Mouse (Mus musculus) gastrocnemius, postnatal 10 days (tissue): ENCODE results near the gene Gm3594. TPM values are rescaled to one million over a fixed set of nuclear protein-coding genes. Genes with fewer than 3 reads are reported as not detected.
"Not testable (repeated sequence)": the region's sequence is repeated elsewhere in the genome, so short reads cannot be mapped to it uniquely, and the experiment has no call there.

Experiments used
- DNase-seq: peaks from one replicate; pipeline ENCODE4 v3.0.0; 2021; ENCODE audit warnings: mixed read lengths
- long read RNA-seq, 2 experiments: library from polyadenylated mRNA; stranded (forward); transcript quantifications; one replicate each; pipeline ENCODE4 v2.0.0; 2021
- total RNA-seq, 2 experiments: library from RNA; stranded (reverse); gene quantifications; 2 replicates each; pipeline ENCODE4 v1.2.3; 2021

The Gm3594 gene
- not detected for total RNA-seq
- long read RNA-seq, experiment 1, result 0 reads
- long read RNA-seq, experiment 2, result 0 reads

DNA sequence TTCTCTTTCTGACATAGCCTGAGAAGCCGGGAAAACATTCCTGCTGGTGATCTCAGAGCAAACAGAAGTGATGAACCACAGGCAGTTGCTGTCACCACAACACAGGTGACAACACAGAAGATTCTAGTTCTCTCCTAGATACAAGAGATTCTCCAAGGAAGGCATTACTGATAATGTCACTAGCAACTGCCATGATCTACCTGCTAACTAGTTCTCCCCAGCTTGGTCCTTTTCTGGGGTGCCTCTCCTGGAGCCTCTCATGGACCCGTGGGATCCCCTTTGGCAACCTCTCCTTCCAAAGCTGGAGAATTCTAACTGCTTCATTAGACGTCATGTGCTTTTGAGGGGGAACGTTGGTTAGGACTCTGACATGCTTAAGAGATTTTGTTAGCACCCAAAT, at the start of gene Gm3594:
Gm3594 (minus strand) TSS at position 101 of the 400 bp plus-strand sequence.
- not testable (repeated sequence) for DNase-seq

DNA sequence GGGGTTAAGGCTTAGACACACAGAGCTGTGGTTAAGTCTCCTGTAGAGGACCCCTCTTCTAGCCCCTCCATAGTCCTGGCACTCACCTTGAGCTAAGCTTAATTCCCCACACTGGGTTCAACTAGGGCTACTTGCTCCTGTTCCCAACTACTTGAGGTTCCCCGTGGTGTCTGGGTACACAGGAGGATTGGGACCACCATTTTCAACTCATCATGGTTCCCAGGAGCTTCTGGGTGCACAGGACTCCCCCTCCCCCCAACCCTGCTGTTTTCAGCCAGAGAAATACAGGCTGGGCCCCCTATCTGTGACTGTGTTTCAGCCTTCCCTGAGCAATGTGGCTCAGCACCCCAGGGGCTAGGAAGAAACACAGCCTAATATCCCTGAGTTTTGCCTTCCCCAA, 41.9 kb upstream of the Gm3594 start:
- not testable (repeated sequence) for DNase-seq

DNA sequence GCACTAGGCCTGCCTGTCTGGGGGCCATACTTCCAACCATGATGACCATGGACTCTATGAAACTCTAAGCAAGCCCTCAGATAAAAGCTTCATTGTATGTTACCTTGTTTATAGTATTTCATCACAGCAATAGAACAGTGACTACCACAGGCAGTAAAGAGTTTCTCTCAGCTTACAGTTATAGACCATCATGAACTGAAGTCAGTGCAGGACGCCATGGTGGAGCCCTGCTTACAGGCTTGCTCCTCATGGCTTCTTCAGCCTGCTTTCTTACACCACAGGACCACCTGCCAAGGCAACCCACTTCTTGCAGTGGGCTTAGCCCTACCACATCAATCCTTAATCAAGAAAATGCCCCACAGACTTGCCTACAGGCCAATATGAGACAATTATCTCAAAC, 41.1 kb upstream of the Gm3594 start:
- DNase-seq, result not testable (repeated sequence)

DNA sequence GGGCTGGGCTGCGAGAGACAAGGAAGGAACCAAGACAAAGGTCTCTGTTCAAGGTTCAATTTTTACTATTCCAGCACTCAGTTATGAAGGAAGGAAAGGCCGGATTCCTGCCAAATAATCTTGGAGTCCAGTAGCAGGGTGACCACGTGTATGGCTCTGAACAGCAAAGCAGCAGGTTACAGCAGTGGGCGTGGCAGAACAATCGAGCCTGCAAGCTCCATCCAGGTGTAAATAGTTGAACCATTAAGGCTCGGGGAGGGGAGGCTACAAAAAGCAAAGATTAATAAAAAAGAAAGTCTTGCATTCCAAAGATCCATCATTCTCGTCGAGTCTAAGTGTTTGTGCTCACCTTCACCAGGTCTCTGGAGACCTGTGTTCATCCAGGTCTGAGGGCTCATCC, 37.7 kb upstream of the Gm3594 start:
- DNase-seq, result not testable (repeated sequence)

DNA sequence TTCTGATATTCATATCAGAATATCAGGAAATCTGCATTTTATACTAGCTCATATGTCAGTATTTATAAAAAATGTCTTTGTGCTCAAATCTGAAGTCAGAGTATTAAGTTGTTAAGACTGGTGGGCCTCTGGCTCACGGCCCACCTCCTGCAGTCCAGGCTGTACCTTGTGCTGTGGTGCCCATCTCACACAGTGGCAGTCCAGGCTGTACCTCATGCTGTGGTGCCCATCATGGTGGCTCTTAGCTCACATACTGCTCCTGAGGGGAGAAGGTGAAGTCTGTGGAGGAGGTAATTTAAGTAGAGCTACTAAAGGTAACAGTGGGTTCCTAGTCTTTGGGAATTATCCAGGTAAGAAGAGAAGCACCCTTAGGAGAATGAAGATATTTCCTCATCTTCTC, 27.4 kb upstream of the Gm3594 start:
- not testable (repeated sequence) for DNase-seq

DNA sequence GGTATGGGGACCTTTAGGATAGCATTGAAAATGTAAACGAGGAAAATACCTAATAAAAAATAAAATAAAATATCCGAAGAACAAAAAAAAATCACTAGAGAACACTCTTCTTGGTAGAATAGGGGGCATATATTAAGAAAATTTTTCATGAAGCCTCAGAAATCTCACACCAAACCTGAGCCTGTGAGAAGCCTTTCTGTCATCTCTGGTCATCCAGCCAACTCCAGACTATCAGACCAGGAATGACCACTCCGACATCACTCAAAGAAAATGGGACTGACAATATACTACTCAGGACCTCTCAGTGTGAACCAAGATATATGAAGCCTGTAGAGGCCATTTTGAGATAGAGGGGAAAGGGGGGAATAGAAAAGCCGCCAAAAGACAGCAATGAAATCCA, 3.6 kb downstream of the Gm3594 start:
- DNase-seq, result not testable (repeated sequence)

DNA sequence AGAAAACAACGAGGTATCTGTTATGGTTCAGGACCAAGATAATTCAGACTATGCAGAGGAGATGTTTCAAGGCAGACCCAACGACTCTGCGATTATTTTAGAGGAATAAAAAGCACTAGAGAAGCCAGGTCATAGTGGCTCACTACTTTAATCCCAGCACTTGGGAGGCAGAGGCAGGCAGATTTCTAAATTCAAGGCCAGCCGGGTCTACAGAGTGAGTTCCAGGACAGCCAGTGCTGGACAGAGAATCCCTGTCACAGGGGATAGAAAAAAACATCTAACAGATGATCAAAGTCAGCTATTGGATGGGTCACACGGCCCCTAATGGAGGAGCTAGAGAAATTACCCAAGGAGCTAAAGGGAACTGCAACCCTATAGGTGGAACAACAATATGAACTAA, 4.2 kb downstream of the Gm3594 start:
- peak; percentile 3 for DNase-seq

DNA sequence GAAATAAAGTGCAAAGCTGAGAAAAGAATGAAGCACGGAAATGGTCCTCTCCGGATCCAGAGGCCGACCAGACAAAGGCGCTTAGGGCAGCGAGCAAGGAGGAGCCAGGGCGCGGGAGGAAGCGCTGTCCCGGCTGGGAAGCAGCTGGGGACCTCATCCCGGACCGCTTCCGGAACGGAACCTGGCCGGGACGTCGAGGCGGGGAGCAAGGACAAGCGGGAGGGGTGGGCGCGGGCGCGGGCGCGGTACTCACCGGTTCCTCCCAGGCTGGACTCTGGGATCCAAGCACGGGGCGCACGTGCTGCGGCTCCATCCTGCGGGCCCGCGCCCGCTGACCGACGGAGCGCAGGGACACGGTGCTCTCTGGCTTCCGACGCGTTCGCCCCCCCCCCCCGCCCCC, 17.6 kb downstream of the Gm3594 start:
- peak; percentile 28 for DNase-seq

DNA sequence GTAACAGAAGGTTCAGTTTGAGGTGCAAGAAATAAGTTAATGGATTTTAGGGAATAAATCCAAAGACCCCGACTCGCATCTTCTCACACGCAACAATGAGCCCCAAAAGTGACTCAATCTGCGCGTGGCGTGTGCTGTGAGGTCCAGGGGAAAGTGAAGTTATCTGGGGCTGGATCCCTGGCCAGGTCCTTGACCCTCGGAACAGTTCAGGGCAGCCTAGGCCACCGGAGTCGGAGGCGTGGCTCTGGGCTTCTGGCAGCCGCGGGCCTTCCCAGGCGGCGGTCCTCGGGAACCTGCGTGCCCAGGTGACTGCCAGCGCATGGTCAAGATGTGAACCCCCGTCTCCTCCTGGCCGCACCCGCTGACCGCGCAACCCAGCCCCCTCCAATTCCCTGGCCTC, 18.1 kb downstream of the Gm3594 start:
- DNase-seq, result peak; percentile 2

DNA sequence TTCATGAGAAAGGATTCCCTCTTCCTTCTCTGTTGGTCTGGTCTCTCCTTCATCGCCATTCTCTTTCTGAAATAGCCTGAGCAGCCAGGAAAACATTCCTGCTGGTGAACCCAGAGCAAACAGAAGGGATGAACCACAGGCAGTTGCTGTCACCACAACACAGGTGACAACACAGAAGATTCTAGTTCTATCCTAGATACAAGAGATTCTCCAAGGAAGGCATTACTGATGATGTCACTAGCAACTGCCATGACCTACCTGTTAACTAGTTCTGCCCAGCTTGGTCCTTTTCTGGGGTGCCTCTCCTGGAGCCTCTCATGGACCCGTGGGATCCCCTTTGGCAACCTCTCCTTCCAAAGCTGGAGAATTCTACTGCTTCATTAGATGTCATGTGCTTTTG, 32.0 kb downstream of the Gm3594 start, which contains the start of gene Gm3591:
Gm3591 (minus strand) TSS at position 101 of the 400 bp plus-strand sequence.
- DNase-seq, result not testable (repeated sequence)

DNA sequence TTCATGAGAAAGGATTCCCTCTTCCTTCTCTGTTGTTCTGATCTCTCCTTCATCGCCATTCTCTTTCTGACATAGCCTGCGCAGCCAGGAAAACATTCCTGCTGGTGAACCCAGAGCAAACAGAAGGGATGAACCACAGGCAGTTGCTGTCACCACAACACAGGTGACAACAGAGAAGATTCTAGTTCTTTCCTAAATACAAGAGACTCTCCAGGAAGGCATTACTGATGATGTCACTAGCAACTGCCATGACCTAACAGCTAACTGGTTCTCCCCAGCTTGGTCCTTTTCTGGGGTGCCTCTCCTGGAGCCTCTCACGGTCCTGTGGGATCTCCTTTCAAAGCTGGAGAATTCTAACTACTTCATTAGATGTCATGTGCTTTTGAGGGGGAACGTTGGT, 54.2 kb downstream of the Gm3594 start, which contains the start of gene Gm16440:
Gm16440 (minus strand) TSS at position 101 of the 400 bp plus-strand sequence.
- not testable (repeated sequence) for DNase-seq

Other genes with a start within 250 kb of the Gm3594 start
- under 1 TPM; 0.40 to 0.75 TPM for gene Gm21560, start 225.3 kb downstream of the Gm3594 start, total RNA-seq
- under 1 TPM; 0.54 to 0.90 TPM for gene Gm3411, start 157.4 kb downstream of the Gm3594 start, total RNA-seq
- gene Gm21103, start 139.8 kb downstream of the Gm3594 start, total RNA-seq, result not detected
- gene Gm3618, start 100.9 kb downstream of the Gm3594 start, total RNA-seq, result not detected
- not detected for gene Gm16440, start 54.3 kb downstream of the Gm3594 start, total RNA-seq
- not detected for gene Gm3591, start 32.1 kb downstream of the Gm3594 start, total RNA-seq
- gene Gm8356, start 92.7 kb upstream of the Gm3594 start, total RNA-seq, result not detected
- gene Gm3629, start 146.0 kb upstream of the Gm3594 start, total RNA-seq, result 1 to 10 TPM in 1 of 2 experiments, under 1 TPM in 1; 0.56 to 1.2 TPM
- not detected for gene Gm3460, start 177.8 kb upstream of the Gm3594 start, total RNA-seq
- gene Gm10251, start 239.6 kb upstream of the Gm3594 start, total RNA-seq, result not detected